Mouse (Mus musculus): ENCODE data around the gene Olfm1. TPM values are rescaled to one million over a fixed set of nuclear protein-coding genes. Genes with fewer than 3 reads are reported as not detected.

Olfm1 gene
- polyA plus RNA-seq, 1 experiment = 57.5 TPM

DNA sequence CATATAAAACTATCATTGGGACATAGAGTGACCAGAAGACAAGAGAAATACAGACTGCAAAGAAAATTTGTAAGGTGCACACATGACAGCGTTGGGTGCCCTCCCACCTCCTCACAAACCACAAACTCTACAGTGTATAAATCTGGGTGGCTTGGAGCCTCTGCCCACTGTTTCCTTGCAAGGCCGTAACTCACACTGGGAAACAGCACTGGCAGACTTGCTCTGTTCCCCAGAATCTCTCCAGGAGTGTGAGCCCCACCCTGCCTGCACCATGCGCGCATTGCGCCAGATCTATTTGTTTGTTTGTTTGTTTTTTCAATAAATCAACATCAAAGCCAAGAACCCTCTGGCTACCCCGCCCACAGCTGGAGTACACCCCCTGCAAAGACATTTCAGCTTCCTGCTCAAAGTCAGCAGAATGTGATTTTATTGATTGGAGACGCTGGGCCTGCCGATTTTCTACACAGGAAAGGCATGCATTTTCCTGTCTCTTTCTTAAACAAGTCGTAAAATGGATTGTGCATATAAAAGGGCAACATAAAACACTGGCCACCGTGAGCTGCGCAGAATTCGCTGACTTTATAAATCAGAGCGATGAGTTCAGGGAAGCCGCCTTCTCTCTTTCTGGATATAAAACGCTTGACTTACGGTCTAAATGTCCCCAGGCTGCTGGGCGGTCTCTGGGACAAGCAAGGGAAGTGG lies 48.9 kb downstream of the Olfm1 start:
- Histone ChIP-seq H3K4me3 (no peak overlapping the region), H3K4me2 (ENCODE audit: low read depth) (no peak overlapping the region), H3ac (ENCODE audit: control insufficient read depth, insufficient read length) (no peak overlapping the region), H3K79me2 (ENCODE audit: control insufficient read depth, insufficient read depth) (no peaks in the 10 kb centered on the region), H3K27me3 (ENCODE audit: control insufficient read depth, insufficient read depth, insufficient read length) (no peaks in the 10 kb centered on the region), H3K36me3 (ENCODE audit: control insufficient read depth, insufficient read depth) (no peaks in the 10 kb centered on the region)
- no peak for TF ChIP-seq MAX (IDR thresholded peaks at IDR 0.05; ENCODE audit: low read depth)
- no peak for TF ChIP-seq POLR2AphosphoS2 (IDR thresholded peaks at IDR 0.05; ENCODE audit: insufficient read length, low read depth)
- TF ChIP-seq USF1 (IDR thresholded peaks at IDR 0.05; ENCODE audit: low read depth) = no peak
- no peak for TF ChIP-seq TCF12 (IDR thresholded peaks at IDR 0.05; ENCODE audit: insufficient read depth, poor library complexity, severe bottlenecking)
- TF ChIP-seq POLR2A (IDR thresholded peaks at IDR 0.05; ENCODE audit: insufficient read length, low read depth) = no peak
- no peak for TF ChIP-seq MYOD1 (IDR thresholded peaks at IDR 0.05; ENCODE audit: control insufficient read depth in 1 of 3, insufficient read length in 2 of 3, low read depth in 2 of 3)
- no peak for TF ChIP-seq CEBPB (IDR thresholded peaks at IDR 0.05; ENCODE audit: insufficient read depth, poor library complexity, severe bottlenecking)
- no peak for TF ChIP-seq TCF3 (IDR thresholded peaks at IDR 0.05; ENCODE audit: insufficient read length, low read depth)
- TF ChIP-seq REST (IDR thresholded peaks at IDR 0.05; ENCODE audit: insufficient read depth, insufficient read length) = no peak
- TF ChIP-seq SRF (IDR thresholded peaks at IDR 0.05; ENCODE audit: control insufficient read depth, insufficient read length, low read depth) = no peak
- no peak for TF ChIP-seq E2F4 (IDR thresholded peaks at IDR 0.05; ENCODE audit: insufficient read depth)
- no peak for TF ChIP-seq MYOG (IDR thresholded peaks at IDR 0.05; ENCODE audit: control insufficient read depth in 1 of 3, insufficient read depth in 1 of 3, insufficient read length in 2 of 3, low read depth in 2 of 3)

DNA sequence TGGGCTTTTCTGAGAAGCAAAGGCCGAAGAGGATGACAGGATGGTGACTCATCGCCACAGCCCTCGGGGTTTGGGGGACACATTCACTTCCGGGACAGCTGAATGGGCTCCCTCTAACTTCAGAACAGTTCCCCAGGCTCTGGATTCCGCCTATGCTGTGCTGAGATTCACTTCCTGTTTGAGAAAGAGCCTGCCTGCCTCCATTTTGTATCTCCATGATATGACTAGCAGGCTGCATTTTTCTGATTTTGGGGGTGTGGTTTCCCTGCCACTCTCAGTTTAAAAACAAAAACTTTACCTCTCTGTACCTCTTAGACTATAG lies 49.4 kb downstream of the Olfm1 start:
- no peaks in the 10 kb centered on the region for H3K79me2 ChIP-seq (ENCODE audit: control insufficient read depth, insufficient read depth)
- TF ChIP-seq MYOD1 (IDR thresholded peaks at IDR 0.05; ENCODE audit: control insufficient read depth in 1 of 3, insufficient read length in 2 of 3, low read depth in 2 of 3) = no peak

DNA sequence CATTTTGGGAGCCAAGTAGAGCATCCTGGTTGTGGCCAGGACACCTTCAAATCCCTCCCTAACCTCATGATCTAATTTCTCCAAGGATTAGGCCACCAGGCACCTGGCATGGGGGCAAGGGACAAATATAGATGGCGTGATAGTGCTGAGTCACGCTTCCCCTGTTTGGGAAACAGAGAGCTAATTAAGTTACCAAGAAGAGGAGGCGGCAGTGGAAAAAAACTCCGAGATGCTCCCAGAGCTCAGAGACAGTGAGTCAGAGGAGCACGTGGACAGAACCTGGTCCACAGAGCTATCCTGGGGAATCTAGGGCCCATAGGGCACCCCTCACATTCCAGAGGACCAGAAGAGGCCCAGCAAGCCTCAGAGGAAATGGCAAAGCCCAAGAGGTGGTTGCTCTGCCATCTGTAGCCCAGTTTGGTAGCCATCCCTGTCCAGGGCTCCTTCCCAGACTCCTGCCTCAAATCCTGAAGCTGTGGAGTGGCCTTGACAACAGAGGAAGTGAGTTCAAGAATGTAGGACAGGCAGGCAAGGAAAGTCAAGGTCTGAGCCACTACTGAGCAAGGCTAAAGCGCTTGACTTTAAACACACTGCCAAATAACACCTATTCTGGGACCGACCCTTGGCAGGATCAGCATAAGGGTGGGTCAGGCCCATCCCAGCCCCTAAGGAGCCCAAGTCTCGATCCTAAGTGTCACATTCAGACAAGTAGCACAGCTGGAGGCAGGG lies 52.0 kb downstream of the Olfm1 start:
- Histone ChIP-seq H3ac (ENCODE audit: control insufficient read depth, insufficient read length) (no peak overlapping the region), H3K36me3 (ENCODE audit: control insufficient read depth, insufficient read depth) (no peaks in the 10 kb centered on the region), H3K4me3 (no peak overlapping the region), H3K27me3 (ENCODE audit: control insufficient read depth, insufficient read depth, insufficient read length) (no peaks in the 10 kb centered on the region), H3K4me2 (ENCODE audit: low read depth) (peak overlapping the region; percentile 64), H3K79me2 (ENCODE audit: control insufficient read depth, insufficient read depth) (no peaks in the 10 kb centered on the region)
- TF ChIP-seq POLR2A (IDR thresholded peaks at IDR 0.05; ENCODE audit: insufficient read length, low read depth) = no peak
- TF ChIP-seq TCF3 (IDR thresholded peaks at IDR 0.05; ENCODE audit: insufficient read length, low read depth) = no peak
- TF ChIP-seq MAX (IDR thresholded peaks at IDR 0.05; ENCODE audit: low read depth) = no peak
- peak in 1 of 3 experiments; percentile 58 for TF ChIP-seq MYOG (IDR thresholded peaks at IDR 0.05; ENCODE audit: control insufficient read depth in 1 of 3, insufficient read depth in 1 of 3, insufficient read length in 2 of 3, low read depth in 2 of 3)
- no peak for TF ChIP-seq REST (IDR thresholded peaks at IDR 0.05; ENCODE audit: insufficient read depth, insufficient read length)
- peak in 2 of 3 experiments; percentile 46 to 81 for TF ChIP-seq MYOD1 (IDR thresholded peaks at IDR 0.05; ENCODE audit: control insufficient read depth in 1 of 3, insufficient read length in 2 of 3, low read depth in 2 of 3)
- peak; percentile 92 for TF ChIP-seq USF1 (IDR thresholded peaks at IDR 0.05; ENCODE audit: low read depth)
- TF ChIP-seq TCF12 (IDR thresholded peaks at IDR 0.05; ENCODE audit: insufficient read depth, poor library complexity, severe bottlenecking) = peak; percentile 48
- no peak for TF ChIP-seq E2F4 (IDR thresholded peaks at IDR 0.05; ENCODE audit: insufficient read depth)
- TF ChIP-seq POLR2AphosphoS2 (IDR thresholded peaks at IDR 0.05; ENCODE audit: insufficient read length, low read depth) = no peak
- no peak for TF ChIP-seq SRF (IDR thresholded peaks at IDR 0.05; ENCODE audit: control insufficient read depth, insufficient read length, low read depth)
- TF ChIP-seq CEBPB (IDR thresholded peaks at IDR 0.05; ENCODE audit: insufficient read depth, poor library complexity, severe bottlenecking) = 0 out of 2 replicates have a peak, but pooled peaks have one; percentile 23

More for the DNA sequence above, 49.4 kb downstream of the Olfm1 start:
- Histone ChIP-seq H3K36me3 (ENCODE audit: control insufficient read depth, insufficient read depth) (no peaks in the 10 kb centered on the region), H3K4me3 (no peak overlapping the region), H3ac (ENCODE audit: control insufficient read depth, insufficient read length) (no peak overlapping the region), H3K27me3 (ENCODE audit: control insufficient read depth, insufficient read depth, insufficient read length) (no peaks in the 10 kb centered on the region), H3K4me2 (ENCODE audit: low read depth) (no peak overlapping the region)

DNA sequence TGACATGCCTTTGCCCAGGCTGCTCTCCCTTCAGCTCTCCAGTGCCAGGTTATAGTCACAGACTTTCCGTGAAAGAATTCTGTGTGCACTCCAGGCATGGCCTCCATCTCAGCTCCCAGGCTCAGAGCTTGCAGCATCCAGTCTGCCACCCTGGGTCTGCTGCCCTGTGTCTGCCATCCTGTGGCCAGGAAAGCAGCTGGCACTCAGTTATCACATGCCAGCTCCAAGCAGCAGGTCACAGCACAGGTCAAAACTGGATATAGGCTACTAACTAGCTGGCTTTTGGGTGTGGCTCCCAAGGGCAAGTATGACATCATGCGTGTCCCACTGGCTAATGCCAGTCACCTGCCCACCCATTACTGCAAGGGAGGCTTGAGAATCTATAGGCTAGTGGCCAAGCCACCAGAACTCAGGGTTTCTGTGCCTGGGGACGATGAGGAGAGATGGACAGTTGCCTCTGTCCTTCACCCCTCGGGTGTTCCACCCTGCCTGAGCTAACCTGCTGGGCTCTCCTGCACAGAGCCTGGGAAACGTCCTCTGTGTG lies 53.4 kb downstream of the Olfm1 start:
- no peaks in the 10 kb centered on the region for H3K79me2 ChIP-seq (ENCODE audit: control insufficient read depth, insufficient read depth)
- no peak overlapping the region for H3ac ChIP-seq (ENCODE audit: control insufficient read depth, insufficient read length)
- no peaks in the 10 kb centered on the region for H3K27me3 ChIP-seq (ENCODE audit: control insufficient read depth, insufficient read depth, insufficient read length)
- no peaks in the 10 kb centered on the region for H3K36me3 ChIP-seq (ENCODE audit: control insufficient read depth, insufficient read depth)
- no peak for TF ChIP-seq TCF3 (IDR thresholded peaks at IDR 0.05; ENCODE audit: insufficient read length, low read depth)
- TF ChIP-seq REST (IDR thresholded peaks at IDR 0.05; ENCODE audit: insufficient read depth, insufficient read length) = no peak
- no peak for TF ChIP-seq E2F4 (IDR thresholded peaks at IDR 0.05; ENCODE audit: insufficient read depth)
- no peak for TF ChIP-seq POLR2AphosphoS2 (IDR thresholded peaks at IDR 0.05; ENCODE audit: insufficient read length, low read depth)
- TF ChIP-seq SRF (IDR thresholded peaks at IDR 0.05; ENCODE audit: control insufficient read depth, insufficient read length, low read depth) = no peak
- TF ChIP-seq MYOD1 (IDR thresholded peaks at IDR 0.05; ENCODE audit: control insufficient read depth in 1 of 3, insufficient read length in 2 of 3, low read depth in 2 of 3) = peak; percentile 28 to 80 (median 78)
- no peak for TF ChIP-seq CEBPB (IDR thresholded peaks at IDR 0.05; ENCODE audit: insufficient read depth, poor library complexity, severe bottlenecking)
- TF ChIP-seq TCF12 (IDR thresholded peaks at IDR 0.05; ENCODE audit: insufficient read depth, poor library complexity, severe bottlenecking) = peak; percentile 0
- TF ChIP-seq USF1 (IDR thresholded peaks at IDR 0.05; ENCODE audit: low read depth) = peak; percentile 29
- TF ChIP-seq POLR2A (IDR thresholded peaks at IDR 0.05; ENCODE audit: insufficient read length, low read depth) = no peak
- TF ChIP-seq MYOG (IDR thresholded peaks at IDR 0.05; ENCODE audit: control insufficient read depth in 1 of 3, insufficient read depth in 1 of 3, insufficient read length in 2 of 3, low read depth in 2 of 3) = peak; percentile 73 to 89 (median 75)
- TF ChIP-seq MAX (IDR thresholded peaks at IDR 0.05; ENCODE audit: low read depth) = no peak
- H3K4me2 ChIP-seq (ENCODE audit: low read depth) = peak overlapping the region; percentile 1
- no peak overlapping the region for H3K4me3 ChIP-seq
